Mouse (Mus musculus): ENCODE results near the gene Il17ra. TPM values are rescaled to one million over a fixed set of nuclear protein-coding genes. Genes with fewer than 3 reads are reported as not detected.

Il17ra gene
- polyA plus RNA-seq, 1 experiment from 2014 or later = 4.1 TPM

DNA sequence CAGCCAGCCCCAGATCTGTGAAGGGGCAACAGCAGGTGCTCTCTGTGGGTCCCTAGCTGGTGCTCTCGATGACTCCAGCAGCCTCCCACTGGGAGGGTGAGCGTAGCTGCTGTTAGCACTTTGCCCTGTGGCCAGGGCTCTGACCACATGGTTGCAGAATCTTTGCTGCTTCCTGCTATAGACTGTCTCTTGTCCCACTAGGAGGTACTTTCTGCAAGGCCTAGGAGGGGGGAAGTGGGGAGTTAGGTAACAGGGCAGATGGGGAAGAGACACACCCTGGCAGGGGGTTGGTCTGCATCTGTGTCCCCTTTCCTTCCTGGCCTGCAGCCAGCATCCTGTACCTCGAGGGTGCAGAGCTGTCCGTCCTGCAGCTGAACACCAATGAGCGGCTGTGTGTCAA, 10.4 kb downstream of the Il17ra start:
- Histone ChIP-seq H3K9me3 (no peaks in the 10 kb centered on the region), H3K4me2 (replicated peaks) (no peak overlapping the region), H3K36me3 (no peaks in the 10 kb centered on the region), H3K27me3 (no peaks in the 10 kb centered on the region), H3K9ac (replicated peaks) (no peak overlapping the region), H3K4me3 (no peak overlapping the region), H3K27ac (replicated peaks) (no peak overlapping the region), H3K4me1 (peaks cover 22% of the 10 kb centered on the region)
- WGBS = 33% methylated on average over 5 of the region's 5 CpGs
- no peak for ATAC-seq (replicated peaks)

DNA sequence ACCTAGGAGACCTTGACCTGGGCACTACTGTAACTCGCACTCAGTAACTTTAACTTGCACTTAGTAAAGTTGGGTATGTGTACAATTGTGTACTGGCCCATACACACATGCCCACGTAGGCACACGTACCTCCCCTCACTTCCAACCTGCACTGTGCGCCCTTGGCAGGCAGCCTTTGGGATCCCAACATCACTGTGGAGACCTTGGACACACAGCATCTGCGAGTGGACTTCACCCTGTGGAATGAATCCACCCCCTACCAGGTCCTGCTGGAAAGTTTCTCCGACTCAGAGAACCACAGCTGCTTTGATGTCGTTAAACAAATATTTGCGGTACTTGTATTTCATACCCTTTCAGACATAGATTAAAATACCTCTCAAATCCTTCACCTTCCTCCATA, 12.2 kb downstream of the Il17ra start:
- 87% methylated on average over 8 of the region's 8 CpGs for WGBS
- Histone ChIP-seq H3K9me3 (no peaks in the 10 kb centered on the region), H3K4me3 (no peak overlapping the region), H3K9ac (replicated peaks) (no peak overlapping the region), H3K27me3 (no peaks in the 10 kb centered on the region), H3K4me2 (replicated peaks) (no peak overlapping the region), H3K4me1 (peaks cover 22% of the 10 kb centered on the region), H3K27ac (replicated peaks) (no peak overlapping the region), H3K36me3 (no peaks in the 10 kb centered on the region)
- ATAC-seq (replicated peaks) = no peak

GRCm38 (mm10) chr6:120479302-120479701, 16.3 kb downstream of the Il17ra start:
- H3K9me3 ChIP-seq = no peaks in the 10 kb centered on the region
- no peaks in the 10 kb centered on the region for H3K4me1 ChIP-seq
- H3K27ac ChIP-seq (replicated peaks) = no peak overlapping the region
- peaks cover 4% of the 10 kb centered on the region; the same call in 1 of the 2 replicates for H3K36me3 ChIP-seq
- ATAC-seq (replicated peaks) = no peak
- no peak overlapping the region for H3K4me3 ChIP-seq
- H3K27me3 ChIP-seq = no peaks in the 10 kb centered on the region
- 93% methylated on average over 2 of the region's 2 CpGs for WGBS
- no peak overlapping the region for H3K4me2 ChIP-seq (replicated peaks)
- no peak overlapping the region for H3K9ac ChIP-seq (replicated peaks)

DNA sequence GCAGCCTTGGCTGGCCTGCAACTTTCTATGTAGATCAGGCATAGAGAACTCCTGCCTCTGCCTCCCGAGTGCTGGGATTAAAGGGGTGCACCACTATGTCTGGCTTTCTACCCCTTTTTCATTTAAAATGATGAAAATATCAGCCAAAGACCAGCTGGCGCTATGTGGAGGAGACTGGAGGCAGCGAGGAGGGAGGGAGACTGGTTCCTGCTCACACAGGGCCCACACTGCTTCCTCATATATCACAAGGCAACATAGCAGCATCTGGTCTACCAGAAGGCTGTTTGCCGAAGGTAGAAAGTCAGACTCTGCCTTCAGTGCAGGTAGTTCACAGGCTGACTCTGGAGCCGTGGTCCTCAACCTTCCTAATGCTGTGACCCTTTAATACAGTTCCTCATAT, 17.3 kb downstream of the Il17ra start:
- Histone ChIP-seq H3K4me1 (no peaks in the 10 kb centered on the region), H3K4me3 (no peak overlapping the region), H3K4me2 (replicated peaks) (no peak overlapping the region), H3K9ac (replicated peaks) (no peak overlapping the region), H3K27ac (replicated peaks) (no peak overlapping the region), H3K36me3 (peaks cover 4% of the 10 kb centered on the region; the same call in 1 of the 2 replicates), H3K9me3 (no peaks in the 10 kb centered on the region), H3K27me3 (no peaks in the 10 kb centered on the region)
- no peak for ATAC-seq (replicated peaks)
- WGBS = 84% methylated on average over 5 of the region's 5 CpGs

DNA sequence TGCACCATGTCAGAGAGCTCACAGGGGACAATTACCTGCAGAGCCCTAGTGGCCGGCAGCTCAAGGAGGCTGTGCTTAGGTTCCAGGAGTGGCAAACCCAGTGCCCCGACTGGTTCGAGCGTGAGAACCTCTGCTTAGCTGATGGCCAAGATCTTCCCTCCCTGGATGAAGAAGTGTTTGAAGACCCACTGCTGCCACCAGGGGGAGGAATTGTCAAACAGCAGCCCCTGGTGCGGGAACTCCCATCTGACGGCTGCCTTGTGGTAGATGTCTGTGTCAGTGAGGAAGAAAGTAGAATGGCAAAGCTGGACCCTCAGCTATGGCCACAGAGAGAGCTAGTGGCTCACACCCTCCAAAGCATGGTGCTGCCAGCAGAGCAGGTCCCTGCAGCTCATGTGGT, 18.5 kb downstream of the Il17ra start:
- no peak overlapping the region for H3K4me3 ChIP-seq

GRCm38 (mm10) chr6:120482021-120482420, 19.0 kb downstream of the Il17ra start:
- no peaks in the 10 kb centered on the region for H3K9me3 ChIP-seq
- H3K4me1 ChIP-seq = 0 out of 2 replicates have a peak, but pooled peaks cover 4% of the 10 kb centered on the region
- H3K27ac ChIP-seq (replicated peaks) = no peak overlapping the region
- H3K4me2 ChIP-seq (replicated peaks) = no peak overlapping the region
- H3K9ac ChIP-seq (replicated peaks) = no peak overlapping the region
- H3K36me3 ChIP-seq = peaks cover 4% of the 10 kb centered on the region; the same call in 1 of the 2 replicates
- no peak for ATAC-seq (replicated peaks)
- H3K4me3 ChIP-seq = no peak overlapping the region
- no peaks in the 10 kb centered on the region for H3K27me3 ChIP-seq
- 90% methylated on average over 14 of the region's 14 CpGs for WGBS

More for the DNA sequence above, 18.5 kb downstream of the Il17ra start:
- Histone ChIP-seq H3K4me1 (0 out of 2 replicates have a peak, but pooled peaks cover 4% of the 10 kb centered on the region), H3K4me2 (replicated peaks) (no peak overlapping the region), H3K27ac (replicated peaks) (no peak overlapping the region), H3K9ac (replicated peaks) (no peak overlapping the region), H3K9me3 (no peaks in the 10 kb centered on the region), H3K27me3 (no peaks in the 10 kb centered on the region), H3K36me3 (peaks cover 4% of the 10 kb centered on the region; the same call in 1 of the 2 replicates)
- ATAC-seq (replicated peaks) = no peak
- 89% methylated on average over 6 of the region's 6 CpGs for WGBS

- Histone ChIP-seq H3K9ac (replicated peaks) (no peak overlapping the region), H3K27me3 (no peaks in the 10 kb centered on the region), H3K36me3 (peaks cover 4% of the 10 kb centered on the region; the same call in 1 of the 2 replicates), H3K9me3 (no peaks in the 10 kb centered on the region), H3K4me1 (0 out of 2 replicates have a peak, but pooled peaks cover 4% of the 10 kb centered on the region), H3K4me3 (no peak overlapping the region), H3K4me2 (replicated peaks) (no peak overlapping the region), H3K27ac (replicated peaks) (no peak overlapping the region)
- 41% methylated on average over 6 of the region's 6 CpGs for WGBS
- ATAC-seq (replicated peaks) = no peak
Observed at GRCm38 (mm10) chr6:120482756-120483155, 19.7 kb downstream of the Il17ra start.

- Histone ChIP-seq H3K36me3 (peaks cover 4% of the 10 kb centered on the region; the same call in 1 of the 2 replicates), H3K9ac (replicated peaks) (no peak overlapping the region), H3K27ac (replicated peaks) (no peak overlapping the region), H3K27me3 (no peaks in the 10 kb centered on the region), H3K4me2 (replicated peaks) (no peak overlapping the region), H3K9me3 (no peaks in the 10 kb centered on the region), H3K4me3 (no peak overlapping the region), H3K4me1 (0 out of 2 replicates have a peak, but pooled peaks cover 4% of the 10 kb centered on the region)
- no peak for ATAC-seq (replicated peaks)
- 35% methylated on average over 8 of the region's 8 CpGs for WGBS
Observed at GRCm38 (mm10) chr6:120483211-120483626, 20.2 kb downstream of the Il17ra start.

DNA sequence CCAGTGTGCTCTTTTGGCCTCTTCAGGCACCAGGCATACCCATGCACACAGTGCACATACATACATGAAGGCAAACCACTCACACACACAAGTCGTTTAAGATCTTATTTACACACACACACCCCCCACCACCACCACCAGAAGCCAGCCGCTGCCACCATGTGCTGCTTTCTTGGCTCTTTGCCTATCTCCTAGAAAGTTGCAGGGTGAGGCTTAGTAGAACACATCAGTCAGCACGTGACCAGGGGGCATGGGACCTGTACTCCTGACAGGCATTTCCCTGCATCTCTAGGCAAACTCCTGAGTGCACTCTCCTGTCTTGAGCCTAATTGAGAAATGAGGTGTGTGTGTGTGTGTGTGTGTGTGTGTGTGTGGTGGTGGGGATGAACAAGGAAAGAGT, 22.0 kb downstream of the Il17ra start:
- no peaks in the 10 kb centered on the region for H3K27me3 ChIP-seq
- no peak for ATAC-seq (replicated peaks)
- WGBS = 69% methylated on average over 3 of the region's 3 CpGs
- H3K9me3 ChIP-seq = no peaks in the 10 kb centered on the region
- no peak overlapping the region for H3K27ac ChIP-seq (replicated peaks)
- H3K4me3 ChIP-seq = no peak overlapping the region
- no peak overlapping the region for H3K9ac ChIP-seq (replicated peaks)
- H3K4me2 ChIP-seq (replicated peaks) = no peak overlapping the region
- H3K4me1 ChIP-seq = peaks cover 13% of the 10 kb centered on the region
- H3K36me3 ChIP-seq = peaks cover 4% of the 10 kb centered on the region; the same call in 1 of the 2 replicates

- Histone ChIP-seq H3K4me1 (peaks cover 24% of the 10 kb centered on the region), H3K27ac (replicated peaks) (no peak overlapping the region), H3K9me3 (no peaks in the 10 kb centered on the region), H3K36me3 (peaks cover 4% of the 10 kb centered on the region; the same call in 1 of the 2 replicates), H3K9ac (replicated peaks) (no peak overlapping the region), H3K27me3 (no peaks in the 10 kb centered on the region), H3K4me3 (no peak overlapping the region), H3K4me2 (replicated peaks) (no peak overlapping the region)
- WGBS = 76% methylated on average over 8 of the region's 8 CpGs
- no peak for ATAC-seq (replicated peaks)
Observed at GRCm38 (mm10) chr6:120486051-120486510, 23.0 kb downstream of the Il17ra start.

GRCm38 (mm10) chr6:120488647-120489046, 25.6 kb downstream of the Il17ra start:
- H3K36me3 ChIP-seq = no peaks in the 10 kb centered on the region
- H3K9me3 ChIP-seq = no peaks in the 10 kb centered on the region
- 70% methylated on average over 3 of the region's 3 CpGs for WGBS
- H3K9ac ChIP-seq (replicated peaks) = no peak overlapping the region
- H3K4me1 ChIP-seq = peaks cover 44% of the 10 kb centered on the region
- H3K27ac ChIP-seq (replicated peaks) = no peak overlapping the region
- no peak overlapping the region for H3K4me2 ChIP-seq (replicated peaks)
- H3K27me3 ChIP-seq = no peaks in the 10 kb centered on the region
- H3K4me3 ChIP-seq = no peak overlapping the region
- no peak for ATAC-seq (replicated peaks)

DNA sequence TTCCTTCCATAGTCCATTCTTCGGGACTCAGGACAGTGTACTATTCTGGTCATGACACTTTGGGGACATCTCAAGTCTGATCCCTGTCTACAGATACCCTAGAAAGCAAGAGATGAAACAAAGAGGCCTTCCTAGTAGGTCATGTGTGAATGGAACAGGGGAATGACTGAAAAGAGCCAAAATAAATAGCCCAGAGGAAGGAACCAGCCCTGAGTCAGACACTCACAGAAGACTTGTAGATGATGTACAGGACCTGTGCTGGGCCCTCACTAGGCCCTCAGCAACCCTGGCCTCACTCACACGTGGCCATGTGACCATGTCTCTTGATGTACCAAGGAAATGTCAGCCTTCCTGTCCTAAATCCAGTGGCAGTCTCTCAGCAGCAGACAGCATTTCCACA, 26.4 kb downstream of the Il17ra start:
- Histone ChIP-seq H3K27me3 (no peaks in the 10 kb centered on the region), H3K4me2 (replicated peaks) (no peak overlapping the region), H3K27ac (replicated peaks) (no peak overlapping the region), H3K9ac (replicated peaks) (no peak overlapping the region), H3K4me3 (no peak overlapping the region), H3K9me3 (no peaks in the 10 kb centered on the region), H3K36me3 (no peaks in the 10 kb centered on the region), H3K4me1 (peaks cover 49% of the 10 kb centered on the region)
- 65% methylated on average over 2 of the region's 2 CpGs for WGBS
- ATAC-seq (replicated peaks) = no peak

- Histone ChIP-seq H3K4me1 (peaks cover 48% of the 10 kb centered on the region), H3K36me3 (no peaks in the 10 kb centered on the region), H3K9me3 (no peaks in the 10 kb centered on the region), H3K27me3 (no peaks in the 10 kb centered on the region), H3K9ac (replicated peaks) (0 out of 2 replicates have a peak overlapping the region, but pooled peaks have one; percentile 1), H3K4me2 (replicated peaks) (peak overlapping the region; percentile 57), H3K27ac (replicated peaks) (no peak overlapping the region), H3K4me3 (peak overlapping the region; percentile 67)
- ATAC-seq (replicated peaks) = no peak
- WGBS = 34% methylated on average over 7 of the region's 7 CpGs
Observed at GRCm38 (mm10) chr6:120491064-120491463, 28.0 kb downstream of the Il17ra start.
